Mouse (Mus musculus) bone marrow macrophage, adult 2 months (primary cell): ENCODE measurements around the gene Clps. TPM values are rescaled to one million over a fixed set of nuclear protein-coding genes. Genes with fewer than 3 reads are reported as not detected.

Experiments used
- H3K27ac ChIP-seq: 2 replicates; pipeline ENCODE4 v1.5.1; 2012; ENCODE audit warnings: low read depth, low read length; ENCODE audit not compliant: insufficient read depth
- H3K4me1 ChIP-seq: 2 replicates; pipeline ENCODE4 v1.6.1; 2012; ENCODE audit warnings: low read length; ENCODE audit not compliant: control insufficient read depth, insufficient read depth
- H3K4me3 ChIP-seq: 2 replicates; pipeline ENCODE4 v1.5.1; 2012; ENCODE audit warnings: mild to moderate bottlenecking, low read length, moderate library complexity; ENCODE audit not compliant: insufficient read depth
- CTCF ChIP-seq: IDR thresholded peaks from 2 replicates; pipeline ENCODE4 v1.5.1; 2012; ENCODE audit warnings: low read depth, mild to moderate bottlenecking, low read length, moderate library complexity
- POLR2A ChIP-seq: IDR thresholded peaks from 2 replicates; pipeline ENCODE4 v1.6.1; 2012; ENCODE audit warnings: mild to moderate bottlenecking, low read depth, low read length, borderline replicate concordance
- polyA plus RNA-seq: library from polyadenylated mRNA; stranded (reverse); fragments of >200 nt; gene quantifications from 2 replicates; pipeline ENCODE4 v1.2.4, GENCODE M21; 2012; ENCODE audit not compliant: missing spikeins, insufficient read depth, insufficient read length

Clps gene
- polyA plus RNA-seq, 1 experiment, result not detected

DNA sequence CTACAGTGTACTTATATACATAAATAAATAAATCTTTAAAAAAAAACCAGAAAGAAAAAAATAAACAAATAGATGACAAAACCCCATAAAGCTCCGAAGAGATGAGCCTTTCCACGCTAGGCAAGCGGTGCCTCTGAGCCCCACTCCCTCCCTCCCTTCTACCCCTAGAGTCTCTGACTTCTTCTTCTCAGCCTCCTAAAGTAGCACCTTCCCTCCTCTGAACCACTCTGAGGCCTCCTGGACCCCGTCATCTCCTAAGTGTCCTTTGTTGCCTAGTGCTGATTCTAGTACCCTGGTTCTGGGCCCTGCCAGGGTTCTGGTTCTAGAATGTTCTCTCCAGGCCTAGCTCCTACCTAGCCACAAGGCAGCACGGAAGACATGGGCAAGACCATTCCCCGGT lies 30.1 kb downstream of the Clps start, which contains the start of gene Armc12:
Gene Armc12, plus strand, starts transcription at position 301 of the 400 bp plus-strand sequence.
- Histone ChIP-seq H3K4me3 (no peak within 1 kb of the TSS), H3K4me1 (peaks cover 13% of the 10 kb centered on the region), H3K27ac (no peak within 1 kb of the TSS)
- TF ChIP-seq CTCF (no peak), POLR2A (no peak)

- peaks cover 17% of the 10 kb centered on the region for H3K4me1 ChIP-seq
- no peak overlapping the region for H3K4me3 ChIP-seq
- TF ChIP-seq POLR2A, result no peak
- no peak for TF ChIP-seq CTCF
- no peak overlapping the region for H3K27ac ChIP-seq
Measured at GRCm38 (mm10) chr17:28529116-28529515, 31.4 kb downstream of the Clps start.

- Histone ChIP-seq H3K27ac (no peak overlapping the region), H3K4me1 (peaks cover 17% of the 10 kb centered on the region), H3K4me3 (no peak overlapping the region)
- no peak for TF ChIP-seq POLR2A
- peak; percentile 83 for TF ChIP-seq CTCF
Measured at GRCm38 (mm10) chr17:28528043-28528351, 32.6 kb downstream of the Clps start.

DNA sequence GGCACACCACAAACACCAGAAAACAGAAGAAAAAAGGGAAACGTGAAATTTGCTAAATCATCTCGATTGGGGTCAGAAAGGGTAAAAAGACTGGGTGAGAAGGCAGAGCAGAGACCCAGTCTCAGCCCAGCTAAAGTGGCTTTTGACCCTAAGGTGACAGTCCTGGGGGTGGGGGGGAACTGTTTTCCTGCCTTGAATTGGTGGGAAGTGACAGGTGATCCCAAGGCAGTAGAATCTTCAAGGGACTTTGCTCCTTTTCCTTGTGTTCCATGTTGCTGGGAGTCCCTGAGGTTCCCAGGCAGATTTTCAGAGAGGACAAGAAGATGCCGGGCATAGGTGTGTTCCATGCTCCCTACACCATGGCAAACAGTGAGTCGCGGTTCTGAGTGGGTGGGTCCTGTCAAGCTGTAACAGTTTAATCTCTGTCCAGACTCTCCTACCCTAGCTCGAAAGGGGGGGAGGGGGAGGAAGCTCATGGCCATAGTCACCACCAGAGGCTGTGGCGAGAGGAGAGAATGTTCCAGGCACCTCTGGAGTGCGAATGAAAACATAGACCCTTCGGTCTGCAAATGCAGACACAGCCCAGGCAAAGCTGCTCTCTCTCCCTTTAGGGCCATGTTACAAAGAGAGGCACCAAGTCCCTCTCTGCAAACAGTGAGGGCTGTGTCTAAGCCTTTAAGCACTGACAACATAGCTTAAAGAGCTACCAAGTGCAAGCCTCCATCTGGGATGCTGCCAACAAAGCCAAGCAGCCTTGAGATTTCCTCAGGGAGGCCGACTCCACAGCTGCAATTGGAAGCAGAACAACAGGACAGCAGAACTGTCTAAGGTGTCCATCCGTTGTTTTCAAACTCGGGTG lies 33.2 kb downstream of the Clps start:
- Histone ChIP-seq H3K4me1 (peaks cover 19% of the 10 kb centered on the region), H3K27ac (no peak overlapping the region), H3K4me3 (no peak overlapping the region)
- TF ChIP-seq CTCF (no peak), POLR2A (no peak)

- Histone ChIP-seq H3K4me3 (no peak overlapping the region), H3K4me1 (peaks cover 19% of the 10 kb centered on the region), H3K27ac (no peak overlapping the region)
- TF ChIP-seq POLR2A (no peak), CTCF (no peak)
Measured at GRCm38 (mm10) chr17:28524831-28525430, 35.6 kb downstream of the Clps start.

GRCm38 (mm10) chr17:28524009-28524695 lies 36.4 kb downstream of the Clps start:
- no peak overlapping the region for H3K27ac ChIP-seq
- H3K4me1 ChIP-seq, result peaks cover 19% of the 10 kb centered on the region
- TF ChIP-seq POLR2A (no peak), CTCF (no peak)
- no peak overlapping the region for H3K4me3 ChIP-seq

- peaks cover 19% of the 10 kb centered on the region for H3K4me1 ChIP-seq
- no peak overlapping the region for H3K27ac ChIP-seq
- H3K4me3 ChIP-seq, result peak overlapping the region; percentile 58
- no peak for TF ChIP-seq POLR2A
Measured at GRCm38 (mm10) chr17:28523355-28524008, 37.1 kb downstream of the Clps start.

GRCm38 (mm10) chr17:28522623-28523354 lies 37.8 kb downstream of the Clps start:
- Histone ChIP-seq H3K4me1 (peaks cover 16% of the 10 kb centered on the region), H3K4me3 (peak overlapping the region; percentile 58), H3K27ac (no peak overlapping the region)
- no peak for TF ChIP-seq CTCF
- TF ChIP-seq POLR2A, result no peak

DNA sequence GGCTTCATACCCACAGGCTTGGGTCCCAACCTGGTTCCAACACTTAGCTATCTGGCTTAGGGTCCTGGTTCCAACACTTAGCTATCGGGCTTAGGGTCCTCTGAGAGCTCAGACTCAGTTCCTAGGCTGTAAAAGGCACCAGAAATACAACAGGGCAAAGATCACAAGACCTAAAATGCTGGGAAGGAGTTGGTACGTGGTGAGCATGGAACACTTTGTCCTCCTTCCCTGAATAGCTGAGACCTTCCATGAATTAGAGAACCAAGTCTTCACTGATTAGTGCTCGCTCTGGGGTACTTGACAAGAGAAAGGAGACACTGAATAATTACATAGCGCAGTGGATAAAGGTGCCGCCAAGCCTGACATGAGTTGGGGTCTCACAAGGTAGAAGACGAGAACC lies 38.6 kb downstream of the Clps start:
- Histone ChIP-seq H3K27ac (no peak overlapping the region), H3K4me1 (peaks cover 10% of the 10 kb centered on the region), H3K4me3 (no peak overlapping the region)

More for the DNA sequence above, 38.6 kb downstream of the Clps start:
- TF ChIP-seq POLR2A (no peak), CTCF (no peak)
